Mouse (Mus musculus): ENCODE data around the gene Egfl8.

DNA sequence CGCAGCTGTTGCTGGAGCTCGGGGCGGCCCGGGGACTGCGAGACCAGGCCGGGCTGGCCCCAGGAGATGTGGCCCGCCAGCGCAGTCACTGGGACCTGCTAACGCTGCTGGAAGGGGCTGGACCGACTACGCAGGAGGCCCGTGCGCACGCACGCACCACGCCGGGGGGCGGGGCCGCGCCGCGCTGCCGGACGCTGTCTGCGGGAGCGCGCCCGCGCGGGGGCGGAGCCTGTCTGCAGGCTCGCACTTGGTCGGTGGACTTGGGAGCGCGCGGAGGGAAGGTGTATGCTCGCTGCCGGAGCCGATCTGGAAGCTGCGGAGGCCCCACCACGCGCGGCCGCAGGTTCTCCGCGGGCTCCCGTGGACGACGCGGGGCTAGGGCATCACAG is 28.4 kb downstream of the Egfl8 start:
- TF ChIP-seq CTCF (IDR thresholded peaks at IDR 0.05; ENCODE audit: control insufficient read depth, insufficient read depth, low read length) (no peak), POLR2A (IDR thresholded peaks at IDR 0.05; ENCODE audit: borderline replicate concordance, control insufficient read depth, low read depth, low read length) (peak; percentile 98)

Measured in bone marrow, adult 2 months (tissue).